Mouse (Mus musculus) MEL (cell line): ENCODE data around the gene Txndc5. TPM values are rescaled to one million over a fixed set of nuclear protein-coding genes. Genes with fewer than 3 reads are reported as not detected.

ENCODE experiments used
- DNase-seq: peaks from one replicate; pipeline ENCODE4 v3.0.0; 2011; ENCODE audit warnings: low read depth, low spot score
- H3K27ac ChIP-seq: 2 replicates; pipeline ENCODE4 v1.5.1; 2012; ENCODE audit warnings: low read depth, mild to moderate bottlenecking, control low read depth, low read length, moderate library complexity; ENCODE audit not compliant: control insufficient read depth
- H3K27me3 ChIP-seq, 2 experiments: fragments of 150-350 bp in 1 of 2; sonication (generic) in 1 of 2; 2 replicates each; pipeline ENCODE4 v1.6.1; 2012; ENCODE audit warnings: low read length in 2 of 2, mild to moderate bottlenecking in 2 of 2, improper control_type of control experiment in 1 of 2, moderate library complexity in 1 of 2; ENCODE audit not compliant: insufficient read depth in 2 of 2, control insufficient read depth in 1 of 2
- H3K36me3 ChIP-seq, 2 experiments: 2 replicates each; pipeline ENCODE4 v1.6.1; 2012 to 2014; ENCODE audit warnings: low read length in 2 of 2, improper control_type of control experiment in 1 of 2, inconsistent platforms in 1 of 2, mild to moderate bottlenecking in 1 of 2; ENCODE audit not compliant: insufficient read depth in 2 of 2, control insufficient read depth in 1 of 2
- H3K4me1 ChIP-seq, 2 experiments: fragments of 150-350 bp in 1 of 2; sonication (generic) in 1 of 2; 2 replicates each; pipeline ENCODE4 v1.6.1; 2012; ENCODE audit warnings: low read length in 2 of 2, improper control_type of control experiment in 1 of 2, mild to moderate bottlenecking in 1 of 2; ENCODE audit not compliant: insufficient read depth in 2 of 2, control insufficient read depth in 1 of 2
- H3K4me3 ChIP-seq, 2 experiments: fragments of 150-350 bp in 1 of 2; sonication (generic) in 1 of 2; 2 replicates each; pipeline ENCODE4 v1.5.1; 2012; ENCODE audit warnings: low read depth in 2 of 2, low read length in 2 of 2, mild to moderate bottlenecking in 2 of 2, moderate library complexity in 2 of 2, control low read depth in 1 of 2, improper control_type of control experiment in 1 of 2; ENCODE audit not compliant: control insufficient read depth in 1 of 2, insufficient read depth in 1 of 2
- H3K79me2 ChIP-seq: 2 replicates; pipeline ENCODE4 v1.6.1; 2012; ENCODE audit warnings: mild to moderate bottlenecking, low read length, moderate library complexity; ENCODE audit not compliant: control insufficient read depth, poor library complexity, insufficient read depth
- H3K9ac ChIP-seq: 2 replicates; pipeline ENCODE4 v1.6.1; 2012; ENCODE audit warnings: low read depth, mild to moderate bottlenecking, control low read depth, low read length, moderate library complexity; ENCODE audit not compliant: control insufficient read depth, poor library complexity, severe bottlenecking
- H3K9me3 ChIP-seq: fragments of 150-350 bp; sonication (generic); replicated peaks from 2 replicates; pipeline ENCODE4 v1.6.1; 2012; ENCODE audit warnings: mild to moderate bottlenecking, low read length, improper control_type of control experiment, moderate library complexity; ENCODE audit not compliant: insufficient read depth
- BHLHE40 ChIP-seq: IDR thresholded peaks from 2 replicates; pipeline ENCODE4 v1.6.1; 2012; ENCODE audit warnings: low read depth, mild to moderate bottlenecking, inconsistent platforms, low read length, improper control_type of control experiment, borderline replicate concordance
- CHD2 ChIP-seq: IDR thresholded peaks from 2 replicates; pipeline ENCODE4 v1.6.1; 2011; ENCODE audit warnings: low read length, improper control_type of control experiment
- CTCF ChIP-seq, 3 experiments: IDR thresholded peaks in 2 of 3; conservative IDR thresholded peaks in 1 of 3; 2 replicates each; pipeline ENCODE4 v1.5.1; 2011 to 2012; ENCODE audit warnings: low read length in 3 of 3, low read depth in 2 of 3, mild to moderate bottlenecking in 2 of 3, improper control_type of control experiment in 1 of 3, inconsistent platforms in 1 of 3, mixed read lengths in 1 of 3, moderate library complexity in 1 of 3; ENCODE audit not compliant: control insufficient read depth in 1 of 3, insufficient read depth in 1 of 3, poor library complexity in 1 of 3, severe bottlenecking in 1 of 3
- E2F4 ChIP-seq: IDR thresholded peaks from 2 replicates; pipeline ENCODE4 v1.6.1; 2011; ENCODE audit warnings: low read depth, low read length, improper control_type of control experiment, borderline replicate concordance
- ELF1 ChIP-seq: IDR thresholded peaks from 2 replicates; pipeline ENCODE4 v1.6.1; 2014; ENCODE audit warnings: low read depth, mild to moderate bottlenecking, inconsistent platforms, low read length, improper control_type of control experiment, moderate library complexity
- EP300 ChIP-seq, 2 experiments: IDR thresholded peaks; 2 replicates each; pipeline ENCODE4 v1.6.1; 2011; ENCODE audit warnings: improper control_type of control experiment in 2 of 2, low read length in 2 of 2, low read depth in 1 of 2, mild to moderate bottlenecking in 1 of 2
- ETS1 ChIP-seq: IDR thresholded peaks from 2 replicates; pipeline ENCODE4 v1.6.1; 2012; ENCODE audit warnings: low read depth, mild to moderate bottlenecking, inconsistent platforms, low read length, improper control_type of control experiment, moderate library complexity
- HCFC1 ChIP-seq: IDR thresholded peaks from 2 replicates; pipeline ENCODE4 v1.6.1; 2012; ENCODE audit warnings: low read depth, mild to moderate bottlenecking, inconsistent platforms, low read length, improper control_type of control experiment, moderate library complexity
- JUND ChIP-seq: IDR thresholded peaks from 2 replicates; pipeline ENCODE4 v1.6.1; 2011; ENCODE audit warnings: low read depth, mild to moderate bottlenecking, improper control_type of control experiment, low read length
- KAT2A ChIP-seq: conservative IDR thresholded peaks from 2 replicates; pipeline ENCODE4 v1.6.1; 2012; ENCODE audit warnings: low read depth, low read length, improper control_type of control experiment, inconsistent platforms
- MAFK ChIP-seq: IDR thresholded peaks from 2 replicates; pipeline ENCODE4 v1.6.1; 2011; ENCODE audit warnings: low read depth, mild to moderate bottlenecking, low read length, improper control_type of control experiment, borderline replicate concordance
- MAX ChIP-seq: IDR thresholded peaks from 2 replicates; pipeline ENCODE4 v1.6.1; 2011; ENCODE audit warnings: low read length, improper control_type of control experiment
- MAZ ChIP-seq: IDR thresholded peaks from 2 replicates; pipeline ENCODE4 v1.6.1; 2012; ENCODE audit warnings: low read depth, mild to moderate bottlenecking, inconsistent platforms, low read length, improper control_type of control experiment
- MEF2A ChIP-seq: IDR thresholded peaks from 2 replicates; pipeline ENCODE4 v1.6.1; 2014; ENCODE audit warnings: low read depth, mild to moderate bottlenecking, inconsistent platforms, low read length, improper control_type of control experiment; ENCODE audit not compliant: poor library complexity, insufficient replicate concordance, severe bottlenecking; ENCODE audit errors: extremely low read depth
- MYC ChIP-seq: IDR thresholded peaks from 2 replicates; pipeline ENCODE4 v1.6.1; 2011; ENCODE audit warnings: low read depth, mild to moderate bottlenecking, low read length, improper control_type of control experiment, moderate library complexity
- NELFE ChIP-seq: IDR thresholded peaks from 2 replicates; pipeline ENCODE4 v1.6.1; 2011; ENCODE audit warnings: low read depth, low read length, improper control_type of control experiment
- NRF1 ChIP-seq: IDR thresholded peaks from 2 replicates; pipeline ENCODE4 v1.6.1; 2014; ENCODE audit warnings: low read depth, mild to moderate bottlenecking, inconsistent platforms, low read length, improper control_type of control experiment, moderate library complexity; ENCODE audit not compliant: poor library complexity, insufficient read depth, severe bottlenecking
- POLR2AphosphoS5 ChIP-seq: IDR thresholded peaks from 2 replicates; pipeline ENCODE4 v1.6.1; 2012; ENCODE audit warnings: low read depth, borderline replicate concordance, mild to moderate bottlenecking, inconsistent platforms, low read length, moderate library complexity, mixed read lengths
- RCOR1 ChIP-seq: IDR thresholded peaks from 2 replicates; pipeline ENCODE4 v1.6.1; 2012; ENCODE audit warnings: low read depth, mild to moderate bottlenecking, inconsistent platforms, low read length, improper control_type of control experiment
- SMC3 ChIP-seq: IDR thresholded peaks from 2 replicates; pipeline ENCODE4 v1.6.1; 2011; ENCODE audit warnings: low read depth, low read length, improper control_type of control experiment
- TAL1 ChIP-seq: IDR thresholded peaks from 2 replicates; pipeline ENCODE4 v1.6.1; 2012; ENCODE audit warnings: mild to moderate bottlenecking, inconsistent platforms, low read length, moderate library complexity, mixed read lengths
- TBP ChIP-seq: IDR thresholded peaks from 2 replicates; pipeline ENCODE4 v1.8.0; 2011; ENCODE audit warnings: low read depth, low read length, improper control_type of control experiment
- UBTF ChIP-seq: IDR thresholded peaks from 2 replicates; pipeline ENCODE4 v1.6.1; 2012; ENCODE audit warnings: low read depth, mild to moderate bottlenecking, inconsistent platforms, low read length, improper control_type of control experiment, moderate library complexity, borderline replicate concordance; ENCODE audit not compliant: insufficient read depth
- USF1 ChIP-seq: IDR thresholded peaks from 2 replicates; pipeline ENCODE4 v1.6.1; 2014; ENCODE audit warnings: low read depth, mild to moderate bottlenecking, inconsistent platforms, low read length, improper control_type of control experiment, moderate library complexity
- ZC3H11A ChIP-seq: IDR thresholded peaks from 2 replicates; pipeline ENCODE4 v1.6.1; 2012; ENCODE audit warnings: low read depth, mild to moderate bottlenecking, inconsistent platforms, low read length, improper control_type of control experiment
- ZKSCAN1 ChIP-seq: IDR thresholded peaks from 2 replicates; pipeline ENCODE4 v1.6.1; 2012; ENCODE audit warnings: low read depth, mild to moderate bottlenecking, inconsistent platforms, low read length, improper control_type of control experiment, moderate library complexity
- ZNF384 ChIP-seq: IDR thresholded peaks from 2 replicates; pipeline ENCODE4 v1.6.1; 2012; ENCODE audit warnings: low read depth, mild to moderate bottlenecking, inconsistent platforms, low read length, improper control_type of control experiment
- polyA plus RNA-seq, 2 experiments: library from polyadenylated mRNA; stranded (reverse) in 1 of 2; unstranded in 1 of 2; fragments of >175 nt in 1 of 2; fragments of >200 nt in 1 of 2; gene quantifications; 2 replicates each; pipeline versions ENCODE4 v1.2.1 to v1.2.4; 2012; ENCODE audit warnings: low replicate concordance in 2 of 2, low read depth in 1 of 2; ENCODE audit not compliant: insufficient read length in 2 of 2, insufficient read depth in 1 of 2, missing spikeins in 1 of 2
- total RNA-seq: library from RNA; depleted of rRNA; stranded (reverse); fragments of 300-350 nt; gene quantifications from 2 replicates; pipeline ENCODE4 v1.2.3, GENCODE M21; 2012

Gene Txndc5
- total and polyA plus RNA-seq, 3 experiments, result 87.3 to 114 TPM; not detected in 1

GRCm38 (mm10) chr13:38516582-38516981 lies 12.0 kb downstream of the Txndc5 start:
- no peak overlapping the region for H3K9ac ChIP-seq
- no peak overlapping the region for H3K27ac ChIP-seq
- no peak overlapping the region for H3K4me3 ChIP-seq
- H3K36me3 ChIP-seq, result peaks cover 0 to 19% of the 10 kb centered on the region in 2 experiments; a peak in 2 of 4 replicates
- H3K79me2 ChIP-seq, result no peaks in the 10 kb centered on the region
- H3K9me3 ChIP-seq, result no peaks in the 10 kb centered on the region
- DNase-seq, result no peak
- H3K4me1 ChIP-seq, result no peaks in the 10 kb centered on the region
- no peaks in the 10 kb centered on the region for H3K27me3 ChIP-seq
- TF ChIP-seq USF1, result peak; percentile 58
- no peak for TF ChIP-seq POLR2AphosphoS5
- no peak for TF ChIP-seq MYC
- TF ChIP-seq RCOR1, result no peak

- Histone ChIP-seq H3K36me3 (peaks cover 0 to 19% of the 10 kb centered on the region in 2 experiments; a peak in 2 of 4 replicates), H3K9ac (no peak overlapping the region)
- no peak for DNase-seq
Observed at GRCm38 (mm10) chr13:38515845-38516244, 12.8 kb downstream of the Txndc5 start.

GRCm38 (mm10) chr13:38515431-38515830 lies 13.2 kb downstream of the Txndc5 start:
- Histone ChIP-seq H3K4me1 (no peaks in the 10 kb centered on the region), H3K79me2 (no peaks in the 10 kb centered on the region), H3K36me3 (peaks cover 0 to 19% of the 10 kb centered on the region in 2 experiments; a peak in 2 of 4 replicates), H3K4me3 (no peak overlapping the region), H3K27me3 (no peaks in the 10 kb centered on the region), H3K9ac (no peak overlapping the region), H3K27ac (no peak overlapping the region), H3K9me3 (no peaks in the 10 kb centered on the region)
- DNase-seq, result no peak
- no peak for TF ChIP-seq TAL1
- no peak for TF ChIP-seq JUND
- TF ChIP-seq KAT2A, result no peak
- no peak for TF ChIP-seq RCOR1
- TF ChIP-seq SMC3, result no peak
- no peak for TF ChIP-seq ZNF384
- TF ChIP-seq ZKSCAN1, result no peak
- no peak for TF ChIP-seq TBP
- no peak for TF ChIP-seq BHLHE40
- TF ChIP-seq UBTF, result no peak
- TF ChIP-seq ETS1, result no peak
- no peak for TF ChIP-seq MAX
- no peak for TF ChIP-seq NELFE
- TF ChIP-seq EP300 (IDR thresholded peaks at IDR 0.05; ENCODE audit: low read depth in 1 of 2, low read length in 2 of 2), result no peak

More at GRCm38 (mm10) chr13:38515845-38516244, 12.8 kb downstream of the Txndc5 start:
- Histone ChIP-seq H3K27me3 (no peaks in the 10 kb centered on the region), H3K9me3 (no peaks in the 10 kb centered on the region), H3K79me2 (no peaks in the 10 kb centered on the region), H3K27ac (no peak overlapping the region), H3K4me1 (no peaks in the 10 kb centered on the region), H3K4me3 (no peak overlapping the region)
- TF ChIP-seq KAT2A (no peak), EP300 (IDR thresholded peaks at IDR 0.05; ENCODE audit: low read depth in 1 of 2, low read length in 2 of 2) (no peak), ELF1 (no peak), JUND (no peak), UBTF (no peak), NRF1 (no peak), E2F4 (no peak), CHD2 (no peak), BHLHE40 (no peak), MAZ (no peak), TBP (no peak), CTCF (IDR thresholded peaks at IDR 0.05 in 2 of 3, conservative IDR thresholded peaks at IDR 0.05 in 1 of 3; ENCODE audit: control insufficient read depth in 1 of 3, insufficient read depth in 1 of 3, low read depth in 2 of 3, low read length in 3 of 3, poor library complexity in 1 of 3, severe bottlenecking in 1 of 3) (no peak), HCFC1 (no peak), ZC3H11A (no peak), ETS1 (no peak), POLR2AphosphoS5 (no peak), MAFK (no peak), MEF2A (no peak), ZNF384 (no peak)
